Mouse (Mus musculus) neural tube, embryonic 12.5 days (tissue): ENCODE measurements at regions not wholly inside any gene's neighbourhood (a gene's known extent, or its start where the extent isn't known, plus 50 kb on each side); places are given as distances from the start of the nearest gene placed in this dataset.
A peak's percentile ranks its signal among the peaks of the same experiment; 100 is the strongest.

Source experiments
- ATAC-seq: fragments of 200-750 bp; cut with Nextera tagmentation; 2 replicates; pipeline ENCODE4 v1.8.0; 2017; ENCODE audit warnings: low read depth, mild to moderate bottlenecking, moderate TSS enrichment, moderate library complexity; ENCODE audit not compliant: low FRiP score
- H3K27ac ChIP-seq: fragments of 300-500 bp; sonication (generic); 2 replicates; pipeline ENCODE4 v1.5.1; 2016
- H3K27me3 ChIP-seq: fragments of 300-500 bp; sonication (generic); replicated peaks from 2 replicates; pipeline ENCODE4 v1.6.1; 2016; ENCODE audit warnings: mild to moderate bottlenecking
- H3K36me3 ChIP-seq: fragments of 300-500 bp; sonication (generic); 2 replicates; pipeline ENCODE4 v1.6.1; 2016; ENCODE audit warnings: mild to moderate bottlenecking
- H3K4me1 ChIP-seq: fragments of 300-500 bp; sonication (generic); 2 replicates; pipeline ENCODE4 v1.6.1; 2016
- H3K4me2 ChIP-seq: fragments of 300-500 bp; sonication (generic); replicated peaks from 2 replicates; pipeline ENCODE4 v1.6.1; 2016; ENCODE audit warnings: mild to moderate bottlenecking
- H3K4me3 ChIP-seq: fragments of 300-500 bp; sonication (generic); 2 replicates; pipeline ENCODE4 v1.5.1; 2016
- H3K9ac ChIP-seq: fragments of 300-500 bp; sonication (generic); 2 replicates; pipeline ENCODE4 v1.6.1; 2016; ENCODE audit warnings: mild to moderate bottlenecking
- H3K9me3 ChIP-seq: fragments of 300-500 bp; sonication (generic); 2 replicates; pipeline ENCODE4 v1.6.1; 2016; ENCODE audit warnings: mild to moderate bottlenecking
- WGBS: fragments of 180-500 bp; shearing (Covaris S2); methylation state at CpG from one replicate; pipeline ENCODE4 v1.1.7; 2016; 5-methylcytosine and 5-hydroxymethylcytosine counted together

GRCm38 (mm10) chr8:64461136-64461535 is 231.7 kb downstream of the Cpe start:
- Histone ChIP-seq H3K36me3 (no peaks in the 10 kb centered on the region), H3K27ac (no peak overlapping the region), H3K27me3 (no peaks in the 10 kb centered on the region), H3K4me2 (no peak overlapping the region), H3K9me3 (no peaks in the 10 kb centered on the region), H3K4me1 (no peaks in the 10 kb centered on the region), H3K9ac (no peak overlapping the region), H3K4me3 (no peak overlapping the region)
- 88% methylated on average over 4 of the region's 4 CpGs for WGBS
- ATAC-seq, result no peak

- ATAC-seq, result no peak
- no peak overlapping the region for H3K27ac ChIP-seq
- H3K4me1 ChIP-seq, result no peaks in the 10 kb centered on the region
- no peak overlapping the region for H3K4me3 ChIP-seq
- H3K36me3 ChIP-seq, result no peaks in the 10 kb centered on the region
- H3K9ac ChIP-seq, result no peak overlapping the region
- H3K9me3 ChIP-seq, result no peaks in the 10 kb centered on the region
- WGBS, result 64% methylated on average over 5 of the region's 5 CpGs
- no peak overlapping the region for H3K4me2 ChIP-seq
- no peaks in the 10 kb centered on the region for H3K27me3 ChIP-seq
These were observed 235.9 kb downstream of the Cpe start for GRCm38 (mm10) chr8:64456970-64457369.

DNA sequence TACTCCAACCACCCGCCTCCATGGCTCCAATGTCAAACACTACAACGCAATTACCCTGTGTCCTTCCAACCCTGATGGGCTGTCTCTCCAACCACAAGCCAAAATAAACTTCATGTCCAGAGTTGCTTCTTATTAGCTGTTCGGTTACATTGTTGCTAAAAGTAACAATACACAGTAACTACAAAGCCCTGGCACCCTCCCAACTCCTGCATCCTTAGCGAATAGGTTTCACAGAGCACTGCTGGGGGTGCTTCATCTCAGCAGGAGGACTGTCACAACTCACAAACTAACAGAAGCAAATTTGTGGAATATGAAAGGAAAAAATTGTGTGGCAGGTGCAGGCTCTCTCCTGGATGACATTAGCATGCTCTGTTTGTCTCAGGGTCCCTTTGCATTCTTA is 238.1 kb downstream of the Cpe start:
- H3K36me3 ChIP-seq, result no peaks in the 10 kb centered on the region
- H3K4me2 ChIP-seq, result no peak overlapping the region
- H3K27ac ChIP-seq, result no peak overlapping the region
- no peak overlapping the region for H3K9ac ChIP-seq
- no peaks in the 10 kb centered on the region for H3K4me1 ChIP-seq
- no peaks in the 10 kb centered on the region for H3K9me3 ChIP-seq
- no peaks in the 10 kb centered on the region for H3K27me3 ChIP-seq
- WGBS, result 76% methylated on average over 4 of the region's 4 CpGs
- ATAC-seq, result no peak
- no peak overlapping the region for H3K4me3 ChIP-seq

DNA sequence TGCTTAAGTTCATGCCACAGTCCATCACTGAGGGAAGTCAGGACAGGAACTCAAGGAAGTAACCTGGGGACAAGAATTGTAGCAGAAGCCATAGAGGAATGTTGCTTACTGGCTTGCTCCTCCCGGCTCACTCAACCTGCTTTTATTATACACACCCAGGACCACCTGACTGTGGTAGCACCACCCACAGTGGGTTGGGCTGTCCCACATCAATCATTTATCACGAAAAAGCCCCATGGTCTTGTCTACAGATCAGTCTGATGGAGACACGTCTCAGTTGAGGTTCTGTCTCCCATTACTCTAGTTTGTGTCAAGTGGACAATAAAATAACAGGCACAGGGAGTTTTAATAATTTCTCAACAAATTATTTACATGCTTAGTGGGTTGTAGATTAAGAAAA is 239.3 kb upstream of the Tll1 start:
- no peak overlapping the region for H3K4me3 ChIP-seq
- H3K4me1 ChIP-seq, result no peaks in the 10 kb centered on the region
- WGBS, result 90% methylated on average over 3 of the region's 3 CpGs
- H3K9me3 ChIP-seq, result no peaks in the 10 kb centered on the region
- no peak overlapping the region for H3K4me2 ChIP-seq
- H3K36me3 ChIP-seq, result no peaks in the 10 kb centered on the region
- ATAC-seq, result no peak
- H3K9ac ChIP-seq, result no peak overlapping the region
- H3K27ac ChIP-seq, result no peak overlapping the region
- H3K27me3 ChIP-seq, result no peaks in the 10 kb centered on the region

GRCm38 (mm10) chr8:64444429-64444828 is 238.4 kb upstream of the Tll1 start:
- Histone ChIP-seq H3K4me2 (no peak overlapping the region), H3K9me3 (no peaks in the 10 kb centered on the region), H3K4me3 (no peak overlapping the region), H3K4me1 (no peaks in the 10 kb centered on the region), H3K36me3 (no peaks in the 10 kb centered on the region), H3K9ac (no peak overlapping the region), H3K27me3 (no peaks in the 10 kb centered on the region), H3K27ac (no peak overlapping the region)
- 92% methylated on average over 5 of the region's 5 CpGs for WGBS
- ATAC-seq, result no peak

- Histone ChIP-seq H3K4me2 (no peak overlapping the region), H3K9ac (no peak overlapping the region), H3K9me3 (no peaks in the 10 kb centered on the region), H3K27ac (no peak overlapping the region), H3K4me1 (no peaks in the 10 kb centered on the region), H3K4me3 (no peak overlapping the region), H3K27me3 (no peaks in the 10 kb centered on the region), H3K36me3 (no peaks in the 10 kb centered on the region)
- 82% methylated on average over 5 of the region's 5 CpGs for WGBS
- no peak for ATAC-seq
These were observed 232.4 kb upstream of the Tll1 start for GRCm38 (mm10) chr8:64438489-64438888.

DNA sequence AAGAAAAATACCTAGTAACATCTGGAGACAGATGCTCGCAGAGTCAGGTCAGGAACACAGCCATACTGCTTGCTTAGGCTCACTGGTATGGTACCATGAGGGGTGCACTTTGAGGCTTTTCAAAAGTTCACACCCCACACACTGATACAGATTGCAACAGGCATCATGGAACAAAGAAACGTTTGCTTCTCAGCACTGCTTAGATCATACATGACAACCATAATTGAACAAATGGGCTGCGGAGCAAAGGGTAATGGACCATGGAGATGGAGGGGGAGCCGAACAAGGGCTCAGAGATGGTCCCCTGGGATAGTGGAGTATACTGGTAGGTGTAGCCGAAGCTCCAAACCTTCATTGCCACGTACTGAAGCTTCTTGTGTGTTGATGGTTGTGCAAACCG is 228.6 kb upstream of the Tll1 start:
- Histone ChIP-seq H3K9ac (no peak overlapping the region), H3K9me3 (no peaks in the 10 kb centered on the region), H3K4me2 (no peak overlapping the region), H3K4me3 (no peak overlapping the region), H3K27ac (no peak overlapping the region), H3K4me1 (no peaks in the 10 kb centered on the region), H3K36me3 (no peaks in the 10 kb centered on the region), H3K27me3 (no peaks in the 10 kb centered on the region)
- WGBS, result 64% methylated on average over 7 of the region's 7 CpGs
- ATAC-seq, result no peak

DNA sequence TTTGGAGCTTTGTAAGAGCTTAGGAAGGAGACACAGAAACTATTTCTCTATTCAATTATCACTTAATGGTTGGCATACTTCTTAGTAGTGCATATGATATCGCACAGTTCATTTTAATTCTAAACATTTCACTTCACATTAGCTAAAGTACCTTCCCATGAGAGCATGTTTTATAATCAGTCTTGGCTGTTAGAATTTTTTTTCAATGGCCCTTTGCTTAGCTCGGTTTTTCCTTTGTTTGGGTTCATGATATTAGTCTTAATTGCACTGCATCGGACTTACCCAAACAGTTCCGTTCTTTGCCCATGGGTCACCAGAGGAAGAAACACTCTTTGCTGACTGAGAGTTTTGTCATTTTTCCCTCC is 216.8 kb upstream of the Tll1 start:
- no peak for ATAC-seq
- WGBS, result 63% methylated on average over 4 of the region's 4 CpGs
- Histone ChIP-seq H3K4me3 (no peak overlapping the region), H3K4me1 (peaks cover 10% of the 10 kb centered on the region), H3K27ac (no peak overlapping the region), H3K9ac (no peak overlapping the region), H3K9me3 (no peaks in the 10 kb centered on the region), H3K4me2 (no peak overlapping the region), H3K27me3 (no peaks in the 10 kb centered on the region), H3K36me3 (no peaks in the 10 kb centered on the region)

GRCm38 (mm10) chr8:64422200-64422849 is 216.3 kb upstream of the Tll1 start:
- WGBS, result 25% methylated on average over 8 of the region's 8 CpGs
- no peaks in the 10 kb centered on the region for H3K27me3 ChIP-seq
- H3K36me3 ChIP-seq, result no peaks in the 10 kb centered on the region
- no peaks in the 10 kb centered on the region for H3K9me3 ChIP-seq
- peak; percentile 64 for ATAC-seq
- H3K9ac ChIP-seq, result no peak overlapping the region
- H3K4me3 ChIP-seq, result no peak overlapping the region
- peaks cover 10% of the 10 kb centered on the region for H3K4me1 ChIP-seq
- 0 out of 2 replicates have a peak overlapping the region, but pooled peaks have one; percentile 12 for H3K4me2 ChIP-seq
- H3K27ac ChIP-seq, result no peak overlapping the region

- 55% methylated on average over 6 of the region's 6 CpGs for WGBS
- Histone ChIP-seq H3K36me3 (no peaks in the 10 kb centered on the region), H3K9ac (no peak overlapping the region), H3K27me3 (no peaks in the 10 kb centered on the region), H3K9me3 (no peaks in the 10 kb centered on the region), H3K27ac (no peak overlapping the region), H3K4me1 (peaks cover 10% of the 10 kb centered on the region), H3K4me3 (no peak overlapping the region), H3K4me2 (0 out of 2 replicates have a peak overlapping the region, but pooled peaks have one; percentile 12)
- ATAC-seq, result peak; percentile 77; the same call in 1 of the 2 replicates
These were observed 215.6 kb upstream of the Tll1 start for GRCm38 (mm10) chr8:64421502-64422199.

DNA sequence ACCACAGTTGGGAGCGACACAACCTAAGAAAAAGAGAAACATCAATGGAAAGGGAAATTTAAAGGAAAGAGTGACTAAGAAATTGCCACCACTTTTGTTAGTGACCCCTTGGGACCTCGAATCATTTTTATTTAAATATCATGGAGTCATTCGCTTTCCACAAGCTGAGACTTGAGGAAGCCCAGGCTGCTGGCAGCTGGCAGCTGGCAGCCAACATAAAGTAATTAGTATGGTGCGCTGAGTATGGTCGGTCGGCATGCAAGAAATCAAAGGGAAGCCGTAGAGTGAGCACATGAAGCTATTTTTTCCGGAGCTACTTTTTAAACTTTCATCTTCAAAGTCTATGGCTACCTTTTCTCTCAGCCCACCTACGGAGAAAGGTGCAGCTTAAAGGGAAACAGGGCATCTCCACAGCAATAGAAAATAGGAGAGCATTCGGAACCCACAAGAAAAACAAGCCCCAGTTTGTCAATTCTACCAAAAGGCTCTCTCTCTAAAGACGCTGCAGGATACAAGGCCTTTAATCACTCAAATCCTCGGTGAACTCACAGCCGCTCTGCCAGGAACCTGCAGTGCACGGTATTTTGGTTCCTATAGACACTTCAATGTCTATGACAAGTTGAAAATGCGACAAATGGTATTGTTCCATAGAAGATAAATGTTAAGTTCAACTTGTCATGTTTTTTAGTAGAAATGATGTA is 206.6 kb upstream of the Tll1 start:
- Histone ChIP-seq H3K36me3 (no peaks in the 10 kb centered on the region), H3K9me3 (no peaks in the 10 kb centered on the region), H3K4me2 (no peak overlapping the region), H3K4me1 (no peaks in the 10 kb centered on the region), H3K4me3 (no peak overlapping the region), H3K9ac (no peak overlapping the region), H3K27ac (no peak overlapping the region), H3K27me3 (no peaks in the 10 kb centered on the region)
- ATAC-seq, result no peak
- WGBS, result 46% methylated on average over 15 of the region's 15 CpGs

GRCm38 (mm10) chr8:64406775-64407490 is 200.9 kb upstream of the Tll1 start:
- H3K4me3 ChIP-seq, result no peak overlapping the region
- no peak for ATAC-seq
- no peak overlapping the region for H3K4me2 ChIP-seq
- H3K4me1 ChIP-seq, result no peaks in the 10 kb centered on the region
- H3K9ac ChIP-seq, result no peak overlapping the region
- no peaks in the 10 kb centered on the region for H3K27me3 ChIP-seq
- H3K36me3 ChIP-seq, result no peaks in the 10 kb centered on the region
- 52% methylated on average over 9 of the region's 9 CpGs for WGBS
- H3K27ac ChIP-seq, result no peak overlapping the region
- no peaks in the 10 kb centered on the region for H3K9me3 ChIP-seq
